Mouse (Mus musculus) layer of hippocampus, adult 18-20 months (tissue): ENCODE results near the gene Gpr18. TPM values are rescaled to one million over a fixed set of nuclear protein-coding genes. Genes with fewer than 3 reads are reported as not detected.
A peak's percentile ranks its signal among the peaks of the same experiment; 100 is the strongest.

Experiments
- DNase-seq, 2 experiments: peaks; one replicate each; pipeline ENCODE4 v3.0.0; 2022; ENCODE audit warnings: low spot score in 2 of 2
- total RNA-seq, 2 experiments: library from RNA; stranded (reverse); gene quantifications; 2 replicates each; pipeline ENCODE4 v1.2.3; 2021

Gene Gpr18
- total RNA-seq, 2 experiments from 2014 or later = not detected

- no peak for DNase-seq
Observed at GRCm38 (mm10) chr14:121949897-121950296, 34.3 kb upstream of the Gpr18 start.

GRCm38 (mm10) chr14:121949436-121949835 lies 33.9 kb upstream of the Gpr18 start:
- DNase-seq = no peak

GRCm38 (mm10) chr14:121947966-121948365 lies 32.4 kb upstream of the Gpr18 start:
- DNase-seq = no peak

- no peak for DNase-seq
Observed at GRCm38 (mm10) chr14:121947201-121947760, 31.7 kb upstream of the Gpr18 start.

GRCm38 (mm10) chr14:121946728-121947127 lies 31.1 kb upstream of the Gpr18 start:
- DNase-seq = no peak

- DNase-seq = no peak
Observed at GRCm38 (mm10) chr14:121946131-121946530, 30.6 kb upstream of the Gpr18 start.

- no peak for DNase-seq
Observed at GRCm38 (mm10) chr14:121939582-121939981, 24.0 kb upstream of the Gpr18 start.

- no peak for DNase-seq
Observed at GRCm38 (mm10) chr14:121938256-121939191, 22.9 kb upstream of the Gpr18 start.

GRCm38 (mm10) chr14:121937601-121938255 lies 22.1 kb upstream of the Gpr18 start:
- DNase-seq = no peak

- DNase-seq = no peak
Observed at GRCm38 (mm10) chr14:121936856-121937255, 21.3 kb upstream of the Gpr18 start.

- no peak for DNase-seq
Observed at GRCm38 (mm10) chr14:121936356-121936755, 20.8 kb upstream of the Gpr18 start.

- DNase-seq = no peak
Observed at GRCm38 (mm10) chr14:121934597-121934946, 19.0 kb upstream of the Gpr18 start.

- no peak for DNase-seq
Observed at GRCm38 (mm10) chr14:121933906-121934596, 18.5 kb upstream of the Gpr18 start.

- no peak for DNase-seq
Observed at GRCm38 (mm10) chr14:121932180-121932579, 16.6 kb upstream of the Gpr18 start.

GRCm38 (mm10) chr14:121931594-121931993 lies 16.0 kb upstream of the Gpr18 start:
- no peak for DNase-seq

GRCm38 (mm10) chr14:121930731-121931383 lies 15.3 kb upstream of the Gpr18 start:
- no peak for DNase-seq

- DNase-seq = no peak
Observed at GRCm38 (mm10) chr14:121929243-121929951, 13.8 kb upstream of the Gpr18 start.

GRCm38 (mm10) chr14:121928375-121929137 lies 13.0 kb upstream of the Gpr18 start:
- peak; percentile 28 to 82 for DNase-seq

GRCm38 (mm10) chr14:121927451-121927850 lies 11.9 kb upstream of the Gpr18 start:
- no peak for DNase-seq

GRCm38 (mm10) chr14:121926901-121927300 lies 11.3 kb upstream of the Gpr18 start:
- no peak for DNase-seq
